ENCODE assay signal across 10 mouse cellular contexts in the genomic region with DNA sequence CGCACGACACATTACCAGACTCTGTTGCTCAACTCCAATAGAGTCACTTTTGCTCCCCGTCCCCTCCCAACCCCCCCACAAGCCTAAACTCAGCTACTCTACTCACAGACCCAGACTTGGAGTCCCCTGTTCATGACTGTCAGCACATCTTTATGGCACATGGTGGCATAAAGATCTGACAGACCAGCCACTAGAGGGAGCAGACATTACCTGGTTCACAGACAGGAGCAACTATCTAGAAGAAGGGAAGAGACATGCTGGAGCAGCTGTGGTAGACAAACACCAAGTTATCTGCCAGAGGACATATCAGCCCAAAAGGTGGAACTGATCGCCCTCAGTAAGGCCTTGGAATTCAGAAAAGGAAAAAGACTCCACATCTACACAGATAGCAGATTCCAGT. TPM values are rescaled to one million over a fixed set of nuclear protein-coding genes. Genes with fewer than 3 reads are reported as not detected.
DNase-seq lines count a peak whose midpoint lies in the region; ATAC-seq and TF ChIP-seq lines count a peak whose summit lies in the region.
"Had no signal": no experiment of that assay in that cellular context is flagged by ENCODE, and none has a peak within 500 bp of the region (broad histone marks: within the 10 kb centered on the region; RNA-seq: fewer than 3 reads in every experiment).

No protein-coding gene starts in this region.

- peaks cover 36% of the 10 kb centered on the region for H3K4me1 ChIP-seq in G1E (ENCODE audit: insufficient read depth, low read depth, low read length)

- peak overlapping the region; percentile 47; the same call in 1 of the 2 replicates for H3K4me3 ChIP-seq in G1E (ENCODE audit: low read depth, low read length)
- H3K4me3 ChIP-seq: lung, embryonic 15.5 days had no signal

- H3K36me3 ChIP-seq in G1E (replicated peaks), result no peaks in the 10 kb centered on the region
- H3K36me3 ChIP-seq: lung, embryonic 15.5 days had no signal

- peak; percentile 8 for DNase-seq in adrenal gland, adult 8-10 months
- DNase-seq in adrenal gland, postnatal 10 days, result no peak
- peak; percentile 7 for DNase-seq in left cerebral cortex, adult 18-20 months (ENCODE audit: low spot score in 2 of 2)
- DNase-seq in left cerebral cortex, postnatal 4 days, result no peak
- DNase-seq in G1E (ENCODE audit: low spot score), result no peak
- peak; percentile 39 for DNase-seq in large intestine, adult 2 months (ENCODE audit: low read depth, low spot score)
- no peak for DNase-seq in testis, postnatal 10 days (ENCODE audit: low spot score)
- DNase-seq in spleen, postnatal 10 days (ENCODE audit: low spot score in 2 of 2), result no peak

- H3K27me3 ChIP-seq in G1E (ENCODE audit: insufficient read depth, low read length), result no peaks in the 10 kb centered on the region
- H3K27me3 ChIP-seq: lung, embryonic 15.5 days had no signal

- intact Hi-C loops in left cerebral cortex, postnatal 4 days (cut with DNase I), result no loop called here

- TF ChIP-seq CTCF in G1E (IDR thresholded peaks at IDR 0.05; ENCODE audit: low read depth, low read length), result no peak

- ATAC-seq in G1E (ENCODE audit: extremely low read depth, insufficient number of reproducible peaks, low FRiP score, poor library complexity, severe bottlenecking), result no peak

- WGBS in large intestine, adult 2 months, result 74% methylated on average over 4 of the region's 4 CpGs

- no peaks in the 10 kb centered on the region for H3K9me3 ChIP-seq in G1E (replicated peaks)
- H3K9me3 ChIP-seq: lung, embryonic 15.5 days had no signal

RNA-seq across cellular contexts. Expression of a gene that starts 6.2 kb away (rescaled TPM):
- not detected for total RNA-seq in adrenal gland, adult 8-10 months (2022)
- 1 to 10 TPM; 1.8 to 2.1 TPM for total RNA-seq in adrenal gland, postnatal 10 days (2021)
- total RNA-seq in left cerebral cortex, adult 18-20 months (2021), result not detected
- total RNA-seq in left cerebral cortex, postnatal 4 days (2021), result not detected
- total RNA-seq in G1E (2014; fragmentation: Nextera tagmentation) (0.97 TPM in 1 of 2 replicates, not detected in the other), G1E (2017) (0.23 and 0.87 TPM in 2 replicates)
- 0.07 TPM in 1 of 2 replicates, not detected in the other for polyA plus RNA-seq in G1E (2012)
- 0.68 and 2.2 TPM in 2 replicates for polyA plus RNA-seq in large intestine, adult 2 months (2012; rRNA removed)
- total RNA-seq: hematopoietic stem cell, adult 5-6 weeks had no signal
- polyA plus RNA-seq: lung, embryonic 15.5 days had no signal

RNA-seq across cellular contexts. Expression of a gene that starts 16.1 kb away (rescaled TPM):
- total RNA-seq in adrenal gland, adult 8-10 months (2022), result under 1 TPM in 2 of 4 experiments, not detected in 2; 0.19 to 0.20 TPM
- total RNA-seq in adrenal gland, postnatal 10 days (2021), result 100 to 1,000 TPM in 1 of 2 experiments, 10 to 100 TPM in 1; 45.4 to 112 TPM
- not detected for total RNA-seq in left cerebral cortex, adult 18-20 months (2021)
- not detected for total RNA-seq in left cerebral cortex, postnatal 4 days (2021)
- total RNA-seq in G1E (2014; fragmentation: Nextera tagmentation) (not detected in 2 replicates), G1E (2017) (not detected in 2 replicates)
- polyA plus RNA-seq in G1E (2012), result not detected in 2 replicates
- polyA plus RNA-seq in large intestine, adult 2 months (2012; rRNA removed), result 4.1 and 38.5 TPM in 2 replicates
- total RNA-seq: hematopoietic stem cell, adult 5-6 weeks had no signal
- polyA plus RNA-seq: lung, embryonic 15.5 days had no signal

RNA-seq across cellular contexts. Expression of a gene that starts 22.8 kb away (rescaled TPM):
- total RNA-seq in adrenal gland, adult 8-10 months (2022), result under 1 TPM in 3 of 4 experiments, not detected in 1; 0.20 to 0.38 (median 0.24) TPM
- total RNA-seq in adrenal gland, postnatal 10 days (2021), result under 1 TPM in 1 of 2 experiments, not detected in 1; 0.24 TPM
- not detected for total RNA-seq in left cerebral cortex, adult 18-20 months (2021)
- not detected for total RNA-seq in left cerebral cortex, postnatal 4 days (2021)
- total RNA-seq in G1E (2014; fragmentation: Nextera tagmentation) (not detected in 2 replicates), G1E (2017) (0.11 TPM in 1 of 2 replicates, not detected in the other)
- polyA plus RNA-seq in G1E (2012), result not detected in 2 replicates
- not detected in 2 replicates for polyA plus RNA-seq in large intestine, adult 2 months (2012; rRNA removed)
- total RNA-seq: hematopoietic stem cell, adult 5-6 weeks had no signal
- polyA plus RNA-seq: lung, embryonic 15.5 days had no signal

RNA-seq across cellular contexts. Expression of a gene that starts 25.8 kb away (rescaled TPM):
- 1 to 10 TPM in 1 of 4 experiments, under 1 TPM in 3; 0.64 to 1.6 (median 0.72) TPM for total RNA-seq in adrenal gland, adult 8-10 months (2022)
- under 1 TPM; 0.42 to 0.45 TPM for total RNA-seq in adrenal gland, postnatal 10 days (2021)
- not detected for total RNA-seq in left cerebral cortex, adult 18-20 months (2021)
- total RNA-seq in left cerebral cortex, postnatal 4 days (2021), result not detected
- not detected in 2 replicates for total RNA-seq in G1E (2014; fragmentation: Nextera tagmentation)
- 0.05 TPM in 1 of 2 replicates, not detected in the other for total RNA-seq in G1E (2017)
- polyA plus RNA-seq in G1E (2012), result not detected in 2 replicates
- 0.04 and 0.19 TPM in 2 replicates for polyA plus RNA-seq in large intestine, adult 2 months (2012; rRNA removed)
- total RNA-seq: hematopoietic stem cell, adult 5-6 weeks had no signal
- polyA plus RNA-seq: lung, embryonic 15.5 days had no signal

Comparison
In these comparisons a context has a peak if more than half of its experiments do, and no peak if none do; other contexts are left out.
1. DNase-seq: peak in adrenal gland, adult 8-10 months (single experiment), left cerebral cortex, adult 18-20 months (2 of 2) and large intestine, adult 2 months (single experiment); none in adrenal gland, postnatal 10 days (single experiment), left cerebral cortex, postnatal 4 days (single experiment), G1E (single experiment), testis, postnatal 10 days (single experiment) and spleen, postnatal 10 days (0 of 2).
2. RNA of a gene that starts 16.1 kb away (total RNA-seq): 45.4 to 112 TPM in adrenal gland, postnatal 10 days; 0.19 to 0.20 TPM in adrenal gland, adult 8-10 months, not detected in G1E, not detected in left cerebral cortex, adult 18-20 months and not detected in left cerebral cortex, postnatal 4 days; every median in the first group is over 10 times any median in the second.